Mouse (Mus musculus) kidney, adult 11 months (tissue): ENCODE measurements around the gene Gpa33.

Experiments
- DNase-seq: peaks from one replicate; pipeline ENCODE4 v3.0.0; 2022

Gpa33 gene

DNA sequence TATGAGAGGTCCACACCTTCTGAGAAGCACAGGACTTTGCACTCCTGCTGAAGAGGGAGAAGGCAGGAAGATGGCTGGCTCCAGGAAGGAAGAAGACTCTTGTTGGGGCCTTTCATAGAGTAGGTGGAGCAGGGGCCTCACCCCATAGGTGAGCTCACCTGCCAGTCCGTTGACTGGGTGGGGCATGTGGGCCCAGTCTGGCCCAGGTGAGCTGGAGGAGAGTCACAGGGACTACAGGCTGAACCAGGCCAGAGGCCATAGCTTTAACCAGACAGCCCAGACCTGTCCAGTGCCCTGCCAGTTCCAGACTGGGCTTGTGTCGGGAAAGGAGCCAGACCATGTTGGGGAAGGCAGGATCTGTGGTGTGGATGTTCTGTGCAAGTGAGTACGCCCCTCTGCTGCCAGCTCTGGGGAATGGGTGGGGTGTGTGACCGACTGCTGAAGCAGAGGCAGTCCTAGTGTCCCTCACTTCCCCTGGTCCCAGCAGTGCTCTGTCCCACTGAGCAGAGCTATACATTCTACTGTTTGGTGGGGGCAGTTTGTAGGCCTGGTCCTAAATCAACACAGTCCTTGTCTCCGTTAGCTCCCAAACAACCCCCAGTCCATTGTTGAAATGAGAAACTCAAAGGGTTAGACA is at the start of gene Gpa33:
TSS of gene Gpa33 (plus strand) at position 15 of the 637 bp plus-strand sequence.
- DNase-seq: no peak

- DNase-seq: no peak
These were observed 41.4 kb upstream of the Gpa33 start for GRCm38 (mm10) chr1:166088446-166089170.

DNA sequence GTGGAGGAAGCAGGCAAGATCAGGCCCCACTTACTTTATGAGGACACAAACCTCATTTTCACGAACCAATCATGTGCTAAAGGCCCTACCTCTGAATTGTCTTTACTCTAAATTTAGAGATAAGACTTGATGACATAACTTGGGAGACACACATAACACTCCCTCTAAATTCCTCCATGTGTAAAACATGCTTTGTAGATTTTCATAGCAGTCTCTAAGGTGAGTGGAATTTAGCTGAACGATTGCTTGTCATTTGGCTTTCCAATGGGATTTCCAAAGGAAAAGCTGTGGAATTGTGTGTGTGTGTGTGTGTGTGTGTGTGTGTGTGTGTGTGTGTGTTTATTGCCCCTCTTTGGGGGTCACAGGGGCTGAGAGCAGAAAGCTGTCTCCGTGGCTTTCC is 40.7 kb upstream of the Gpa33 start:
- no peak for DNase-seq

GRCm38 (mm10) chr1:166089739-166090138 is 40.3 kb upstream of the Gpa33 start:
- no peak for DNase-seq

DNA sequence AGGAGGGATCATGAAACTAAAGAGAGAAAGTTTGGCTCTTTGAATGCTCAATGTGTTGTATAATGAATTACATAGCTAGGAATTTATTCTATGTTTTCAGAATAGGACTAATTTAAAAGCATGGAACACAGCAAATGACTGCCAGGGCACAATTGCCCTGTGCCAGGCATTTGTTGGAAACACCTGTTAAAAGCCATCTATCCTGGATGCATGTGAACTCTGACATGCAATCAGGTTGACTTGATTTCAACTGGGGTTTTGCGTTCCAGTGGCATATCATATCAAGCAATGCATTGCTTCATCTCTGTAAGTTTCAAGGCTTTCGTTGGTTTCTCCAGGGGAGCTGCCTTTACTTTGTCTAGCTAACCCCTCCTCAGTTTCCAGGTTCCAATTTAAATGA is 39.7 kb upstream of the Gpa33 start:
- no peak for DNase-seq

GRCm38 (mm10) chr1:166094462-166094861 is 35.6 kb upstream of the Gpa33 start:
- no peak for DNase-seq

- DNase-seq: no peak
These were observed 31.9 kb upstream of the Gpa33 start for GRCm38 (mm10) chr1:166098120-166098519.

DNA sequence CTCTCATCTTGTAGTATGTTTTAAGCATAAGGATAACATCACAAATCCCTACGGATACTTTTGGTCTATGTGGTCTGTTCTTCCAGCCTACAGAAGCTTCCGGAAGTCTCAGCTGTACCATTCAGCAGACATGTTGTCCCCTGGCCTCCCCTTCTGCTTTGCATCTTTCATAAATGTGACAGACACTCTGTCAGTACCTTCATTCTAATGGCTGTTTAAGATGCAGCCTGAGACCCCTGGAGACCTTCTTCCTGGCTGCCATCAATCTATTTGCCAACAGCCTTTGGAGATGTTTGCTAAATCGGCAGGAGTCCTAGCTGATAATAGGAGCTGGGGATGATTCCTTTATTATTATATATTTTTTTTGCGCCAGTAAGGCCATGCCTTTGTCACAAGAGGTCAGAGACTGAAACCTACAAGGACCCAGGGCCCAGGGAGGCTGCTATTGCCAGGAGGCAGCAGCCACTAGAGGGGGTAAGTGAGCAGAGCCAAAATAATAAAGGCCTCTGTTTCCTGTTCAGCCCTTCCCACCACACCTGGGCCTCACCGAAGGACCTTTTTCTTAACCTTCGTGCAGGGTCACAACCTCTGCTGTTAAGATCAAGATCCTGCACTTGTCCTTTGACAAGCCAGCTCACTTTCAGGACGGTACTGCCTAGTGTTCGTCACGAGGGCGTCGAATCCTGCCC is 27.0 kb upstream of the Gpa33 start:
- no peak for DNase-seq

DNA sequence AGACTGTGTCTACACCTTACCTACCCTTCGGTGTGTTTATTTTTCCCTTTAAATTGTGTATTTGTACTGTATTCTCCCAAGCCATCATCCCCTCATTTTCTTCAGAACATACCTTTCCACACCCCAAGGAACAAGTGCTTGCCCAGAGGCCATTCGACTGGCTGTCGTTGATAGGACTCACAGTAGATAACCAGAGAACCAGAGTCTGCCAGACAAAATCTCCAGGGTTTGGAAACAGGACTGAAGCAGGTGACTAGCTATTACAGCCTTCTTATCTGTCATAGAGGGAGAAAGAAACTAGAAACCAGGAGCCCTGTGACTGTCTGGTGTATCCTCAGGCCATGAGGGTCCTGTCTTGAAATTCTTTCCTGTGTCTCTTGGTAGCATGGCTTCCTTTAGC is 25.2 kb upstream of the Gpa33 start:
- DNase-seq: no peak

DNA sequence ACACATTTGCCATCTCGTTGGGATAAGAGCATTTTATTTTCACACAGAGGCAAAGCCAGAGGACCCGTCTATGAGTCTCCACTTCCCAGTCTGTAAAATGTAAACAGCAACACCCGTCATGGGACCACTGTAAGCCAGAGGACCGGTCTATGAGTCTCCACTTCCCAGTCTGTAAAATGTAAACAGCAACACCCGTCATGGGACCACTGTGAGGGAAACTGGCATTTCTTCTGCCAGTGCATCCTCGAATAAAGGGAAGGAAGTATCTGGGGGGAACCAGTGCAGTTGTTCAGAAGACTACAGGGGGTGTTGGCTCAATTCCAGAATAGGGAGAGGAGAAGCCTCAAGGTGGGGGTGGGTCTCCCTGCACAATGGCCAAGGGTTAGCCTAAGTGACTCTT is 24.6 kb upstream of the Gpa33 start:
- no peak for DNase-seq

DNA sequence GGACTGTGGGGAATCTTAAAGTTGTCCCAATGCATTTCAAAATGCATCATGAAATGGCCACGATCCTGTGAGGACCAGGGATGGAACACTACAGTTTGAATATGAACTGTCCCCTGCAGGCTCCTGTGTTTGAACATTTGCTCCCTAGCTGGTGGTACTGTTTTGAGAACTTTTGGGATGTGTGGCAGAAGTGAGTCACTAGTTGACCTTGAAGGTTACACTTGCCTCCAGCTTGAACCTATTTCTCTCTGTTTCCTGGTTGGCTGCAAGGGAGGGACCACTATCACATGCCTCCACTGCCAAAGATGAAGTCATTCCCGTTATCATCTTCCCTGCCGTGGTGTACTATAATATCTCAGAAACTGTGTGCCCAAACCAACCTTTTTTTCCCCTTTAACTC is 15.1 kb upstream of the Gpa33 start:
- DNase-seq: no peak

- no peak for DNase-seq
These were observed 14.3 kb upstream of the Gpa33 start for GRCm38 (mm10) chr1:166115719-166116118.

DNA sequence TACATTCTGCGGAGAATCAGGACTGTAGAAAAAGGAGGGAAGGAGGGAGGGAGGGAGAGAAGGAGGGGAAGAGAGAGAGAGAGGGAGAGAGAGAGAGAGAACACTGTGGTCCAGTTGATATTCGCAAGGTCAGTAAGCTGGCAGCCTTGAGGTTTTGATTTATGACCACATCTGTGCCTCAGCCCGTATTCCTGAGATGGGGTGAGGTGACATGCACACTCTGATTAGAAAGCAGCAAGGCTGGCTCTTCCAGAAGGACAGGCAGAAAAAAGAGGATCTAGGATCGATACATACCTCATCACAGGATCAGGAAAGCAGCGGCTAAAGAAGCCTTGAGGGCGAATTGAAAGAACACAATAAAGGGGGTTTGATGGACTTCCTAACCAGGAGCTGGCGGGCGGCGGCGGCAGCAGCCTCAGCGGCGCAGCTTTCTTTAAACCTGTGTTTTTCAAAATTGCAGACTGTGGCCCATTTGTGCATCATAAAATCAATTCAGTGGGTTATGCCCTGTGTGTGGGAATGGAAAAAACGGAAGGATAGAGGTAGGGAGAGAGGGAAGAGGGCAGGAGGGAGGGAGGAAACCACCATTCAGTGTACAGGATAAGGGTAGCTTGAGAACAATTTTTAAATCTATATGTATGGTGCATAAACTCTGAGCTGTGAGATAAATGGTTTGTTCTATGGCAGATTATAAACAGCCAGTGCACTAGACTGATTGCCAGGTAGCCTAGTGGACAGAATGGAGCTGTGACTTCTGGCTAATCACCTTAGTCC is 12.0 kb upstream of the Gpa33 start:
- DNase-seq: no peak

DNA sequence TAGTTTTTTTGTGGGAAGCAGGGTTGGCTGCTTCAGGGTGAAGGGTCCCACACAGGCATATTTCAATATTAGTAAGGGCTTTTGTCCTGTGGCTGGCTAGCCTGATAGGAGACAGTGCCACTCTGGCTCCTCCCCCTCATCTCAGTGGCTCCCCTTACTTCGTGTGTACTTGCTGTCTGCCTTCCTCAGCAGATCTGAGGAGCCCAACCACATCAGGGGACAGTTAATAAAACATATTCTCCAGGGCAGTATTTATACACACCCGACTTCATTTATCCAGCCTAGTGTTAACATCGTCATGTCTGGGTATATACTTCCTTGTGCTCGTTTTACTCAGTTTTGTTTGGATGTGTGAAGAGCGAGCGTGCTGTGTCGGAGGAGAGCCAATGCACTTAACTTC is 7.9 kb upstream of the Gpa33 start:
- no peak for DNase-seq

GRCm38 (mm10) chr1:166123045-166123444 is 7.0 kb upstream of the Gpa33 start:
- no peak for DNase-seq

DNA sequence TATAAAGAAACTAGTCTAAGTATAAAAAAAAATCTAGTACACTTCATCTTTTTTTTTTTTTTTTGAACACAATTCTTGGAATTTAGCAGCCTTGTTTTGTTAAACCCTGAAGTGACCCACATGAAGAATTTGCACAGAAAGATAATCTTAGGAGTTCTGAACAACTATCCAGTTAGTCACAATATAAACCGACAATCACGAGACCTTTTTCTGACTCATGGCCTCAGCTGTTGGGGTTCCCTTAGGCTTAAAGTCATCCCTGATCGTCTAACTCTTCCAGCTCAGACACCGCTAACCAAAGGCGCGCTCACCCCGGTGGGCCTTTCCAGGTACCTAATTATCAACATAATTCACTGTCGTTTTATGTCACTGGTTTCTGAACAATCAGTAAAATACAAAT is 6.3 kb upstream of the Gpa33 start:
- no peak for DNase-seq

DNA sequence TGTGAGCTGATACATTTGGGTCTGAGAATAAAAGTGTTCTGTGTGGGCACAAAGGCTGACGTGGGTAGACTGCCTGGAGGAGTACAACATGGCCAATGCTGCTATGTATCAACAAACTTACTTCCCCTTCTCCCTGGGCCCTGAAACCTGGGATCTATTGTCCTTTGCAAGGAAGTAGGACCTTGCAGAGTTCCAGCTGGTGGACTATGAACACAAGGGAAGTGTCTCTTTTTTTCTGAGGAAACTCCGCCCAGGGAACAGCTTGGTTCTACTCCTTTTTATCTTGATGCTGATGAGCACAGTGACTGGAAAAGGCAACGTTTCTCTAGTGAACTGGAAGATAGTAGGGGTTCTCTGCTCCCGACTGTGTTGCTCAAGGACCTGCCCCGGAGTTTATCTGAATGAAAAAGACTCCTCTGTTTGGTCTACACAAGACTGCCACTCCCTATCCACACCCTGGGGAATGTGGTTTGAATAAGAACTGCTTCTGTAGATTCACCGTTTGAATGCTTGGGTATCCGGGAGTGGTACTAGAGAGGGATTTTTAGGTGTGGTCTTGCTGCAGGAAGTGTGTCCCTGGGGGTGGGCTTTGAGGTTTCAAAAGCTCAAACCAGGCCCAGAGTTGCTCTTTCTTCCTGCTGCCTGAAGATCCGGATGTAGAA is 5.0 kb upstream of the Gpa33 start:
- DNase-seq: no peak

DNA sequence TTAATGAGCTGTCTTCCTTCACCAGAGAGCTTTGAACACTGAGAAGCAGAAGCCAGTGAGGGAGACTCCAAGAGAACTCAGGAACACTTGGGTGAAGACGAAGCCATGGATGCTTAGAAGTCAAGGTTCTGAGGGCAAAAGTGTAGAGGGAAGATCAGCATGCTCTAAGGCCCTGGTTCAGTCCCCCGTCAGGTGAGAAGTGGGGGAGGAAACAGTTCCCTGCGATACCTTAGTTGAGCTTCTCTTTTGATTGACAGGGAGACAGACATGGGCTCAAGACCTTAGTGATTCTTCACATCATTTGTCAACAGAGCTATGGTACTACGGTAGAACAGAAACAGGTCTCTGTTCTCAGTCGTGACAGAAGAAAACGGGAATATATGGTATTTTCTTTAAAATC is 3.7 kb upstream of the Gpa33 start:
- no peak for DNase-seq

DNA sequence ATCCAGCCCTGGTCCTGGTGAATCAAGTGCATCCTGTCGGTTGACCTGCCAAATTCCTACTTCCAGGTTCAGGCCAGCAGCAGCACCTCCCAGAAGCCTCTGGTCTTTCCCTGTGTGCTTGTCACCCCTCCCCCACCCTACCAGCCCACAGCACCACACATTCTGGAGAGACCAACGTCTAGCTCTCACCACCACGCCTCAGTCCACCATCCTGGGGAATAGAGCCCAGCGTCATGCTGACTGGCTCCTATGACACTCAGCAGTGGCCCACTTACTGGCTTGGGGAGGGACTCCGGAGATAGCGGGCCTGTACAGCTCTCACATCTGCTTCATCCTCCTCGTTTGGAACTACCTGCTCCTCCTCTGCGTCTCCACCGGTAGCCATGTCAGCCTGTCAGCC is 3.2 kb upstream of the Gpa33 start:
- DNase-seq: no peak

- no peak for DNase-seq
These were observed 2.3 kb upstream of the Gpa33 start, which contains the start of gene Dusp27 for GRCm38 (mm10) chr1:166127719-166128118. Gene Dusp27 (minus strand): TSS chr1:166127922.

DNA sequence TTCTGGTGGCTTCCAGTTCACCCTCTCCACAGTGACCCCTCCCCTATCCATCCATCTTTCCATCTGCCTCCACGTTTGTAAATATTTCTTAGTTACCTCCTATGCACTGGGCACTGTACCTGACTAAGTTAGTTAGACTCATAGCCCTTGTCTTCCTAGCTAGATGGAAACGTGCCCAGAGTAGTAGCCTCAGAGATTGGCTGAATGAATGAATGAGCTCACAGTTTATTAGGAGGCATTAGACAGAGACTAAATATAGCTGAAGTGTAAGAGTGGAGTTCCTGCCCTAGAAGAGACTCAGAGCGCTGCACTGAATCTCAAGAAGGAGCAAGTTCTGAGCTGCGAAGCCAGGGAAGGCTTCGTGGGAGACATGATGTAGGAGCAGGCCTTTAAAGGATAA is 1.5 kb upstream of the Gpa33 start:
- no peak for DNase-seq

GRCm38 (mm10) chr1:166132367-166132766 is 2.3 kb downstream of the Gpa33 start:
- DNase-seq: no peak
